ENCODE assay signal across 7 mouse cellular contexts in the genomic region with DNA sequence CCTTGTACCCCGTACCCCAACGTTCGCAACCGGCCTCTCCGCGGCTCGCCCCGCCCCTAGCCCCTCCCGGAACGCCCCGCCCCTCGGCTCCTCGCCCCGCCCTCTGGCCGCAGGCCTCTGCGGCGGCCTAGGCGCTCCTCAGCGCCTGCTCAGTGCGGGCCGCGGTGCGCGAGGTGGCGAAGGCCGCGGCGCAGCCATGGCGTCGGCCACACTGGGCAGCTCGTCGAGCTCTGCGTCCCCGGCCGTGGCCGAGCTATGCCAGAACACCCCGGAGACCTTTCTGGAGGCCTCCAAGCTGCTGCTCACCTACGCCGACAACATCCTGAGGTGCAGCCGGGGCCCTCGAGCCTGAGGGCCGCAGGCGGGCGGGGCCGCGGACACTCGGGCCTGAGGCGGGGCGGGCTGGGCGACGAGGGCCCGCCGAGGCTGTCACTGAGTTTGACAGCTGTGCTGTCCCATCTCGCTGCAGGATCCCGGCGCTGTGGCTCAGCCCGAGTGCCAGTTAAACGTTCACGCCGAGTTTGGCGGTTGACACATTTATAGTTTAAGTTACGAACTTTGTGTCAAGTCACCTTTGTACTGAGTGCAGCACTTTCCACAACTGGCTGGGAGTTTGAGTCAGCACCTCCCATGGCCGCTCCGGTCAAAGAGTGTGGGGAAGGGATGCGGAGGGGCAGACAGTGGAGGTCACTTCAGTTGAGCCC. TPM values are rescaled to one million over a fixed set of nuclear protein-coding genes. Genes with fewer than 3 reads are reported as not detected.
DNase-seq lines count a peak whose midpoint lies in the region; ATAC-seq and TF ChIP-seq lines count a peak whose summit lies in the region.

A gene (plus strand): TSS at position 110 of the 704 bp plus-strand sequence.
A gene (minus strand): TSS at position 638 of the 704 bp plus-strand sequence.

- peak within 1 kb of the TSS; percentile 78 for H3K4me2 ChIP-seq in embryonic facial prominence, embryonic 13.5 days
- H3K4me2 ChIP-seq in limb, embryonic 13.5 days (replicated peaks), result peak within 1 kb of the TSS; percentile 80
- H3K4me2 ChIP-seq in midbrain, embryonic 15.5 days, result peak within 1 kb of the TSS; percentile 77

- peak within 1 kb of the TSS; percentile 98 for H3K9ac ChIP-seq in embryonic facial prominence, embryonic 13.5 days
- peak within 1 kb of the TSS; percentile 95 for H3K9ac ChIP-seq in limb, embryonic 13.5 days
- H3K9ac ChIP-seq in midbrain, embryonic 15.5 days, result peak within 1 kb of the TSS; percentile 64

- no peak for TF ChIP-seq CTCF in kidney, adult 2 months (conservative IDR thresholded peaks at IDR 0.05; ENCODE audit: insufficient read depth, insufficient read length, low read depth, low read length)

- peak; percentile 78 for TF ChIP-seq POLR2A in kidney, adult 2 months (IDR thresholded peaks at IDR 0.05; ENCODE audit: low read depth, low read length)

- DNase-seq in adrenal gland, postnatal 25 days, result peak; percentile 94
- peak; percentile 90 for DNase-seq in heart, adult 18-20 months
- DNase-seq in kidney, adult 2 months, result peak; percentile 89
- peak; percentile 77 to 86 for DNase-seq in spleen, adult 18-20 months

- peaks cover 8% of the 10 kb centered on the region for H3K4me1 ChIP-seq in embryonic facial prominence, embryonic 13.5 days
- peaks cover 9% of the 10 kb centered on the region for H3K4me1 ChIP-seq in kidney, adult 2 months (ENCODE audit: control insufficient read depth, insufficient read depth, low read length)
- peaks cover 14% of the 10 kb centered on the region for H3K4me1 ChIP-seq in limb, embryonic 13.5 days
- peaks cover 19% of the 10 kb centered on the region for H3K4me1 ChIP-seq in midbrain, embryonic 15.5 days

- H3K9me3 ChIP-seq in embryonic facial prominence, embryonic 13.5 days, result no peaks in the 10 kb centered on the region
- no peaks in the 10 kb centered on the region for H3K9me3 ChIP-seq in limb, embryonic 13.5 days
- H3K9me3 ChIP-seq in midbrain, embryonic 15.5 days, result no peaks in the 10 kb centered on the region

- H3K27ac ChIP-seq in embryonic facial prominence, embryonic 13.5 days, result peak within 1 kb of the TSS; percentile 80
- H3K27ac ChIP-seq in kidney, adult 2 months (ENCODE audit: insufficient read depth, low read depth, low read length), result peak within 1 kb of the TSS; percentile 97
- peak within 1 kb of the TSS; percentile 84 for H3K27ac ChIP-seq in limb, embryonic 13.5 days
- H3K27ac ChIP-seq in midbrain, embryonic 15.5 days, result peak within 1 kb of the TSS; percentile 72

- ATAC-seq in embryonic facial prominence, embryonic 13.5 days (ENCODE audit: insufficient number of reproducible peaks, insufficient read depth, low FRiP score, low TSS enrichment, low read depth), result peak; percentile 98
- peak; percentile 99 for ATAC-seq in limb, embryonic 13.5 days (ENCODE audit: low FRiP score, low read depth)
- ATAC-seq in midbrain, embryonic 15.5 days (replicated peaks), result peak; percentile 99

- peak within 1 kb of the TSS; percentile 75 for H3K4me3 ChIP-seq in embryonic facial prominence, embryonic 13.5 days
- peak within 1 kb of the TSS; percentile 88 for H3K4me3 ChIP-seq in kidney, adult 2 months (ENCODE audit: insufficient read depth, low read depth, low read length)
- peak within 1 kb of the TSS; percentile 73 for H3K4me3 ChIP-seq in limb, embryonic 13.5 days
- H3K4me3 ChIP-seq in midbrain, embryonic 15.5 days, result peak within 1 kb of the TSS; percentile 56

- H3K27me3 ChIP-seq in embryonic facial prominence, embryonic 13.5 days, result no peaks in the 10 kb centered on the region
- no peaks in the 10 kb centered on the region for H3K27me3 ChIP-seq in kidney, adult 2 months (replicated peaks; ENCODE audit: control insufficient read depth, insufficient read depth, low read length)
- no peaks in the 10 kb centered on the region for H3K27me3 ChIP-seq in limb, embryonic 13.5 days
- H3K27me3 ChIP-seq in midbrain, embryonic 15.5 days (replicated peaks), result no peaks in the 10 kb centered on the region

- H3K36me3 ChIP-seq in embryonic facial prominence, embryonic 13.5 days, result no peaks in the 10 kb centered on the region
- H3K36me3 ChIP-seq in kidney, adult 2 months (ENCODE audit: control insufficient read depth, insufficient read depth, low read length), result no peaks in the 10 kb centered on the region
- H3K36me3 ChIP-seq in limb, embryonic 13.5 days, result no peaks in the 10 kb centered on the region
- H3K36me3 ChIP-seq in midbrain, embryonic 15.5 days (replicated peaks), result no peaks in the 10 kb centered on the region

- WGBS in embryonic facial prominence, embryonic 13.5 days, result under 1% methylated on average over 65 of the region's 65 CpGs
- under 1% methylated on average over 65 of the region's 65 CpGs for WGBS in kidney, adult 2 months
- under 1% methylated on average over 65 of the region's 65 CpGs for WGBS in limb, embryonic 13.5 days
- 1% methylated on average over 63 of the region's 65 CpGs for WGBS in midbrain, embryonic 15.5 days

RNA-seq across cellular contexts. Expression of the first gene that starts in this region (rescaled TPM):
- 49.7 and 59.2 TPM in 2 replicates for total RNA-seq in adrenal gland, postnatal 25 days (2021)
- polyA plus RNA-seq in embryonic facial prominence, embryonic 13.5 days (2015; fragmentation: Nextera tagmentation; extraction: Ambion mirVana), result 40.2 and 43.2 TPM in 2 replicates
- 10 to 100 TPM; 30.8 to 34.5 TPM for total RNA-seq in heart, adult 18-20 months (2021)
- polyA plus RNA-seq in kidney, adult 2 months (2012; rRNA removed), result 40.2 and 51.3 TPM in 2 replicates
- 41.7 and 48.7 TPM in 2 replicates for polyA plus RNA-seq in limb, embryonic 13.5 days (2015; fragmentation: Nextera tagmentation; extraction: Ambion mirVana)
- 25.4 and 26.0 TPM in 2 replicates for polyA plus RNA-seq in midbrain, embryonic 15.5 days (2015; fragmentation: Nextera tagmentation; extraction: Ambion mirVana)

RNA-seq across cellular contexts. Expression of the second gene that starts in this region (rescaled TPM):
- 17.1 and 28.1 TPM in 2 replicates for total RNA-seq in adrenal gland, postnatal 25 days (2021)
- 1.5 and 2.0 TPM in 2 replicates for polyA plus RNA-seq in embryonic facial prominence, embryonic 13.5 days (2015; fragmentation: Nextera tagmentation; extraction: Ambion mirVana)
- total RNA-seq in heart, adult 18-20 months (2021), result 10 to 100 TPM; 21.5 to 24.8 TPM
- 16.6 and 18.7 TPM in 2 replicates for polyA plus RNA-seq in kidney, adult 2 months (2012; rRNA removed)
- polyA plus RNA-seq in limb, embryonic 13.5 days (2015; fragmentation: Nextera tagmentation; extraction: Ambion mirVana), result 1.4 and 1.6 TPM in 2 replicates
- polyA plus RNA-seq in midbrain, embryonic 15.5 days (2015; fragmentation: Nextera tagmentation; extraction: Ambion mirVana), result 1.9 and 2.1 TPM in 2 replicates

Comparison
In these comparisons a context has a peak if more than half of its experiments do, and no peak if none do; other contexts are left out.
1. Peak in every context shown above with its lines: DNase-seq, ATAC-seq, H3K4me3 ChIP-seq and H3K27ac ChIP-seq.